Mouse (Mus musculus) hindbrain, embryonic 11.5 days (tissue): ENCODE results near the gene Ccdc51. TPM values are rescaled to one million over a fixed set of nuclear protein-coding genes. Genes with fewer than 3 reads are reported as not detected.

Experiments used
- ATAC-seq: fragments of 200-750 bp; cut with Nextera tagmentation; 2 replicates; pipeline ENCODE4 v1.8.0; 2017; ENCODE audit warnings: mild to moderate bottlenecking, moderate TSS enrichment, moderate library complexity; ENCODE audit not compliant: low FRiP score
- DNase-seq: peaks from one replicate; pipeline ENCODE4 v3.0.0-alpha.2; 2015; ENCODE audit warnings: low spot score
- H3K27ac ChIP-seq: fragments of 300-500 bp; sonication (generic); 2 replicates; pipeline ENCODE4 v1.5.1; 2014; ENCODE audit warnings: mild to moderate bottlenecking, low read depth, low read length
- H3K27me3 ChIP-seq: fragments of 300-500 bp; sonication (generic); 2 replicates; pipeline ENCODE4 v1.6.1; 2014; ENCODE audit warnings: mild to moderate bottlenecking, low read length, moderate library complexity, mixed read lengths; ENCODE audit not compliant: control insufficient read depth, insufficient read depth
- H3K36me3 ChIP-seq: fragments of 300-500 bp; sonication (generic); 2 replicates; pipeline ENCODE4 v1.6.1; 2014; ENCODE audit warnings: mild to moderate bottlenecking, low read length, moderate library complexity, mixed read lengths; ENCODE audit not compliant: control insufficient read depth, insufficient read depth
- H3K4me1 ChIP-seq: fragments of 300-500 bp; sonication (generic); replicated peaks from 2 replicates; pipeline ENCODE4 v1.6.1; 2014; ENCODE audit warnings: low read length, mixed read lengths; ENCODE audit not compliant: control insufficient read depth, insufficient read depth
- H3K4me2 ChIP-seq: fragments of 300-500 bp; sonication (generic); replicated peaks from 2 replicates; pipeline ENCODE4 v1.6.1; 2014; ENCODE audit warnings: mild to moderate bottlenecking, low read depth, low read length
- H3K4me3 ChIP-seq: fragments of 300-500 bp; sonication (generic); 2 replicates; pipeline ENCODE4 v1.5.1; 2014; ENCODE audit warnings: low read depth, low read length
- H3K9ac ChIP-seq: fragments of 300-500 bp; sonication (generic); 2 replicates; pipeline ENCODE4 v1.6.1; 2014; ENCODE audit warnings: low read depth, low read length
- H3K9me3 ChIP-seq: fragments of 300-500 bp; sonication (generic); 2 replicates; pipeline ENCODE4 v1.6.1; 2016; ENCODE audit warnings: low read length; ENCODE audit not compliant: control insufficient read depth
- WGBS: fragments of 180-500 bp; shearing (Covaris S2); extraction: QIAGEN DNeasy Blood & Tissue Kit; methylation state at CpG from one replicate; pipeline ENCODE4 v1.1.7; 2014; 5-methylcytosine and 5-hydroxymethylcytosine counted together
- polyA plus RNA-seq: library from polyadenylated mRNA; unstranded; fragments of >200 nt; fragmentation: Nextera tagmentation; extraction: Ambion mirVana; gene quantifications from 2 replicates; pipeline ENCODE4 v1.2.1, GENCODE M21; 2014

Ccdc51 gene
- polyA plus RNA-seq, 1 experiment from 2014 or later = 11.0 TPM

GRCm38 (mm10) chr9:109049316-109049715 lies 33.0 kb upstream of the Ccdc51 start:
- H3K4me2 ChIP-seq = no peak overlapping the region
- no peak for ATAC-seq
- H3K36me3 ChIP-seq = no peaks in the 10 kb centered on the region
- no peak overlapping the region for H3K27ac ChIP-seq
- DNase-seq = no peak
- no peaks in the 10 kb centered on the region for H3K9me3 ChIP-seq
- no peaks in the 10 kb centered on the region for H3K4me1 ChIP-seq
- WGBS = 84% methylated on average over 7 of the region's 7 CpGs
- no peaks in the 10 kb centered on the region for H3K27me3 ChIP-seq
- H3K4me3 ChIP-seq = no peak overlapping the region
- no peak overlapping the region for H3K9ac ChIP-seq

GRCm38 (mm10) chr9:109049996-109050673 lies 32.2 kb upstream of the Ccdc51 start:
- Histone ChIP-seq H3K9ac (no peak overlapping the region), H3K36me3 (no peaks in the 10 kb centered on the region), H3K27me3 (no peaks in the 10 kb centered on the region), H3K9me3 (no peaks in the 10 kb centered on the region), H3K4me1 (no peaks in the 10 kb centered on the region; the same call in 1 of the 2 replicates), H3K4me3 (no peak overlapping the region), H3K27ac (no peak overlapping the region), H3K4me2 (no peak overlapping the region)
- 85% methylated on average over 9 of the region's 9 CpGs for WGBS
- DNase-seq = no peak
- no peak for ATAC-seq

GRCm38 (mm10) chr9:109050674-109050997 lies 31.7 kb upstream of the Ccdc51 start:
- no peak for ATAC-seq
- Histone ChIP-seq H3K9me3 (no peaks in the 10 kb centered on the region), H3K36me3 (no peaks in the 10 kb centered on the region), H3K4me3 (no peak overlapping the region), H3K4me2 (no peak overlapping the region), H3K27me3 (no peaks in the 10 kb centered on the region), H3K4me1 (no peaks in the 10 kb centered on the region; the same call in 1 of the 2 replicates), H3K9ac (no peak overlapping the region), H3K27ac (no peak overlapping the region)
- 70% methylated on average over 3 of the region's 3 CpGs for WGBS
- DNase-seq = no peak

GRCm38 (mm10) chr9:109051011-109051501 lies 31.2 kb upstream of the Ccdc51 start:
- no peak for DNase-seq
- Histone ChIP-seq H3K36me3 (no peaks in the 10 kb centered on the region), H3K4me3 (no peak overlapping the region), H3K9ac (no peak overlapping the region), H3K4me1 (no peaks in the 10 kb centered on the region; the same call in 1 of the 2 replicates), H3K4me2 (no peak overlapping the region), H3K27ac (no peak overlapping the region), H3K9me3 (no peaks in the 10 kb centered on the region), H3K27me3 (no peaks in the 10 kb centered on the region)
- ATAC-seq = no peak
- WGBS = 90% methylated on average over 13 of the region's 13 CpGs

GRCm38 (mm10) chr9:109051651-109052489 lies 30.4 kb upstream of the Ccdc51 start:
- no peak overlapping the region for H3K4me2 ChIP-seq
- H3K27ac ChIP-seq = no peak overlapping the region
- no peaks in the 10 kb centered on the region for H3K9me3 ChIP-seq
- no peak for DNase-seq
- no peak for ATAC-seq
- H3K4me1 ChIP-seq = no peaks in the 10 kb centered on the region; the same call in 1 of the 2 replicates
- 90% methylated on average over 10 of the region's 10 CpGs for WGBS
- no peaks in the 10 kb centered on the region for H3K36me3 ChIP-seq
- H3K9ac ChIP-seq = no peak overlapping the region
- no peak overlapping the region for H3K4me3 ChIP-seq
- H3K27me3 ChIP-seq = no peaks in the 10 kb centered on the region

GRCm38 (mm10) chr9:109052490-109053260 lies 29.6 kb upstream of the Ccdc51 start:
- H3K4me1 ChIP-seq = no peaks in the 10 kb centered on the region; the same call in 1 of the 2 replicates
- 84% methylated on average over 9 of the region's 9 CpGs for WGBS
- no peak for ATAC-seq

GRCm38 (mm10) chr9:109053366-109053765 lies 28.9 kb upstream of the Ccdc51 start:
- no peak overlapping the region for H3K4me3 ChIP-seq
- H3K27me3 ChIP-seq = no peaks in the 10 kb centered on the region
- 82% methylated on average over 3 of the region's 3 CpGs for WGBS
- no peaks in the 10 kb centered on the region; the same call in 1 of the 2 replicates for H3K4me1 ChIP-seq
- no peak overlapping the region for H3K9ac ChIP-seq
- no peak for DNase-seq
- peaks cover 8% of the 10 kb centered on the region; the same call in 1 of the 2 replicates for H3K36me3 ChIP-seq
- no peak overlapping the region for H3K27ac ChIP-seq
- no peak for ATAC-seq
- H3K4me2 ChIP-seq = no peak overlapping the region
- H3K9me3 ChIP-seq = no peaks in the 10 kb centered on the region

More at GRCm38 (mm10) chr9:109052490-109053260, 29.6 kb upstream of the Ccdc51 start:
- Histone ChIP-seq H3K27ac (no peak overlapping the region), H3K4me2 (no peak overlapping the region), H3K27me3 (no peaks in the 10 kb centered on the region), H3K9ac (no peak overlapping the region), H3K36me3 (0 out of 2 replicates have a peak, but pooled peaks cover 2% of the 10 kb centered on the region), H3K9me3 (no peaks in the 10 kb centered on the region), H3K4me3 (no peak overlapping the region)
- no peak for DNase-seq

GRCm38 (mm10) chr9:109053851-109054250 lies 28.4 kb upstream of the Ccdc51 start:
- DNase-seq (no peak), ATAC-seq (no peak)
- H3K27ac ChIP-seq = no peak overlapping the region
- peaks cover 8% of the 10 kb centered on the region; the same call in 1 of the 2 replicates for H3K36me3 ChIP-seq
- no peak overlapping the region for H3K9ac ChIP-seq
- no peaks in the 10 kb centered on the region for H3K9me3 ChIP-seq
- H3K4me2 ChIP-seq = no peak overlapping the region
- H3K27me3 ChIP-seq = no peaks in the 10 kb centered on the region
- 78% methylated on average over 6 of the region's 6 CpGs for WGBS
- H3K4me3 ChIP-seq = no peak overlapping the region
- H3K4me1 ChIP-seq = no peaks in the 10 kb centered on the region; the same call in 1 of the 2 replicates
